Mouse (Mus musculus): ENCODE measurements at regions not wholly inside any gene's neighbourhood (a gene's known extent, or its start where the extent isn't known, plus 50 kb on each side); places are given as distances from the start of the nearest gene placed in this dataset.

DNA sequence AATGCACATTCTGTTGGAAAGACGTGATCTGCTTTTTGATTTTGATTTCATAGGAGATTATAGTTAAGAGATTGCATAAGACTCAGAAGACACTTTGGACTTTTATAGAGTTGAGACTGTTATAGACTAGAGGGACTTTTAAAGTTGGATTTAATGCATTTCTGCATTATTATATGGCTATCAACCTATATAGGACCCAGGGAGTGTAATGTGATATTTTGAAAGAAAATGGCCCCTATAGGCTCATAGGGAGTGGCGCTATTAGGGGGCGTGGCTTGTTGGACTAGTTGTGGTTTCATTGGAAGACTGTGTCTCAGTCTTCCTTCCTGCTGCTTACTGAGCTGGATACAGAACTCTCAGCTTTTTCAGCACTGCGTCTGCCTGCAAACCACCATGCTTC is 186.9 kb upstream of the Igfbp7 start:
- DNase-seq (ENCODE audit: low spot score), result no peak

DNA sequence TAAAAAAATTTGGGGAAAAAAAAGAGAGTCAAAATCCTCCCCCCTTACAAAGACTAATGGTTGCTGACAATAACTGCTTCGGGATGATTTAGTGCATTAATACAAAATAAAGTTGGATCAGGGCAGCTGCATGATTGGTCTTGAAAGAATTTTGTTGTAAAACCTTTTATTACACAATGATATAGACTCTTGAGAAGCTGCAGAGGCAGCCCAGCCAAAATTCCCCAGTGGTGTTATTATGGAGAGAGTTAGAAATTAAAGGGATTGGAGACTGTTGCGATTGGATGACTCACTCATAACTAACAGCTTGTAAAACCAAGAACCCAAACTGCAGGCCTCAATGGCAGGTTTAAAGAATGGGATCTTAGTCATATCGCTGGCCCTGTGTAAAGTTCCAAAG is 181.4 kb upstream of the Igfbp7 start:
- no peak for DNase-seq (ENCODE audit: low spot score)

- DNase-seq (ENCODE audit: low spot score), result no peak
These were observed 173.9 kb upstream of the Igfbp7 start for GRCm38 (mm10) chr5:77581702-77582101.

DNA sequence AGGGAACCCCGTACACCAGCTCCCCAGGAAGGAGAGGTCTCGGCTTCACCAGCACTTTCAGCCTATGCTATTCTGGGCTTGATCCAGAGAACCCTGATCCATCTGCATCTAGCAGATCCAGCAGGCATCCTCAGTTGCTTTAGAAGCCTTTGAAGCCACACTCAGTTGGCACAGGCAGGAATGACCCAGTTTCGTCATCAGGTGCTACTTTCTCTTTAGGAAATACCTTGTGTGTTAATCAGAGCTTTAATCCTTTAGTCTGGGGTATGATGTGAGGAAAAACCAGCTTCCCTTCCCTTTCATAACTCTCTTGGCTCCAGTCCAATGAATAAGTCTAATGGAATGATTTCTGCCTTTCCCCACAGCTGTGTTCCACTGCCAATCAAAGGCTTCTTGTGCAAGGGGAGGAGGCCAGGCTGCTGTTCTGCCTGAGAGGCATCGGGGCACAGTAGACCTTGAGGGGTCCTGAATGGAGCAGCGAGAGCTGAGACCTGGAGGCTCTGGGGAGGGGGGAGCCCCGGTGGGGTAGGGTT is 173.3 kb upstream of the Igfbp7 start:
- no peak for DNase-seq (ENCODE audit: low spot score)

GRCm38 (mm10) chr5:77579826-77580745 is 172.2 kb upstream of the Igfbp7 start:
- no peak for DNase-seq (ENCODE audit: low spot score)

- no peak for DNase-seq (ENCODE audit: low spot score)
These were observed 169.0 kb upstream of the Igfbp7 start for GRCm38 (mm10) chr5:77576881-77577280.

DNA sequence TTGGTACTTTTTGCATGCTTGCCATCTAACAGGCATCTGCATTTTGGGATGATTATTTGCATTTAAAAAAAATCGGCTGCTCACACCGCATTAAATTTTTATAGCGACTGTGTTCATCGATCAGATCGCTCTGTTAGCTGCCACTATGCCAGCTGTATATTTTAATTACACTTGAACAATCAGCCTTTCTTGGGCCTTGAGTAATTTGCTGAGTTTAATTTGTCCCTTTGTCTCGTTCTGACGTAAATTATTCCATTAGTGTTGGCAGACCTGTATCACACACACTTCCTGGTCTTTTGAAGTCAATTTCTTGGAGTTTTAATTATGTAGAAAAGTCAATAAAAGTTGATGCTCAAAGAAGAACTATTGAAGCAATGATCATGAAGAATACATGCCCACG is 167.9 kb upstream of the Igfbp7 start:
- DNase-seq (ENCODE audit: low spot score), result no peak

DNA sequence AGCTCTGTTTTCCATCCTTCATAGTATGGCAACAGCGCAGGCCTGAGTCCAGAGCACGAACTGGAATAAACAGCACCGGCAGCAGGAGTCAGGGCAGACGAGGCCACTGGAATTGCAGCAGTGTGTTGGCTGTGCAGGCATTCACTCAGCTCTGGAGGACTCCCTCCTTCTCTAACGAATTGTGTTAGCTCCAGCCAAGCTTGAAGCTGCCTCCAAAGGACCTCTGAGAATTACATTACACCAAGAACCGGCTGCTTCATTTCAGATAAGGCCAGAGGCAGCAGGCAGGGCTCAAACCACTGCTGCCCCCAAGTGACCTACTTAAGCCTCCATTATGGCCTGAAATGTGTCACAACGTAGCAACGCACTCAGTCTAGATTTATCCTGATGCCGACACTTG is 162.5 kb upstream of the Igfbp7 start:
- DNase-seq (ENCODE audit: low spot score), result no peak

DNA sequence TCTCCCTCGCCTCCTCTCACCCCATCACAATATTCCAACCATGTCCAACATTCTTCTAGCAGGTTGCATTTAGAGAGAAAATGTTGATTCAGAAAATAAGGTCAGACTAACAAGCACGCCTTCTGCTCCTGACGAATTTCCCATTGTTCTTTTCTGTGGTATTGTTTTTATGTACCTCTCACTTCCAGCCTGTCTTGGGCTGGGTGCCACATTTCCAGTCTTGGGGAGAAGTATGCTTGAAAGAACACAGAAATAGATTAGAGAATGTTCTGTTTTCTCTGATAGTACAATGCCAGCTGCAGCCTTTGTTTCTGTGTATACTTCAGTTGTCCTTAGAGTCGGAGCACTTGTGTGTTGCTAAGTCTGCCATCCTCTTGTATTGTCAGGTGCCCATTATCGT is 160.3 kb upstream of the Igfbp7 start:
- no peak for DNase-seq (ENCODE audit: low spot score)

DNA sequence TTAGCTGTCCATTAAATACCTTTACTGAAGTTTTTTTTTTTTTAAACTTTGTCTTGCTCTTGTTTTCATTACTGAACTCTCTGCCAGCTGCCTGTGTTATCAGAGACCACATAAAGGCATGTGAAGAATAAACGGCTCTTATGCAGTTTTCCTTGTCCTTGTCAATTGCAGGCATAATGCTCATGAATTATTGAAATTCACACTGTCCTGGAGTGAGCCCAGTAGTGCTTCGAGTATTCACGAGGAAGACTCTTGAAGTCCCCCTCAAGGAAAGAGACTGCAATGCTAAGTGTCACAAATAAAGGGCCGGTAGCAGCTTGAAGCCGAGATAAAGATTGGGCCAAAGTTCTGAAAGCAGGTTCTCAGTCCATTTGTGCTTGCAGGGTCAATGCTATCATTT is 144.7 kb upstream of the Igfbp7 start:
- DNase-seq (ENCODE audit: low spot score), result no peak

GRCm38 (mm10) chr5:77552081-77552480 is 144.2 kb upstream of the Igfbp7 start:
- no peak for DNase-seq (ENCODE audit: low spot score)

DNA sequence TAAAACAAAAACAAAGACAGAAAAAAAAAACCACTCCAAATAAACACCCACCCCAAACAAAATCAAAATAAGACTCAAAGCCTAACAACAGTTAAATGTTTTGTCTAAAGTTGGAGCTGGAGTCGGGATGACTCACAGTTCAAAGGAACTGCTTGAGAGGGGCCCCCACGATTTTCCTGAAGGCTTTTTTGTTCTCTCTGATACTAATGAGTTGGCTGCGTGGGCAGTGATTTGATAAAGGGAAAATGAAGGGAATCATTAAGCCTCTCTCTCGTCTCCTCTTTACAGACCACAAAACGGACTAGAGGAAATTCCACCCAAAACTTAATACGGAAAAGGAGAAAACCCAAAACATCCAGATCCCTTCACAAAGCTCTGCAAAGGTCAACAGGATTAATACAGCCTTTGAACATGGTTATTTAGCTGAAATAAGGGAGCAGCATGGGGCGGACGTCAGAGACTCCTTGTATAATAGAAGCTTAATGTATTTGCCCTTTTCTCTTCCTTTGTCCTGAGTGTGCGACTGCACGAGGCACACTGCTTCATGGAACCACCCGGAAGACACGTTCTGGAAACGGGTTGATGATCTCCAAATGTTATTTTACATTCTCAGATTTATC is 138.3 kb upstream of the Igfbp7 start:
- no peak for DNase-seq (ENCODE audit: low spot score)

- DNase-seq (ENCODE audit: low spot score), result no peak
These were observed 124.6 kb upstream of the Igfbp7 start for GRCm38 (mm10) chr5:77532261-77533015.

GRCm38 (mm10) chr5:77530376-77530775 is 122.5 kb upstream of the Igfbp7 start:
- DNase-seq (ENCODE audit: low spot score), result no peak

GRCm38 (mm10) chr5:77517252-77517651 is 109.4 kb upstream of the Igfbp7 start:
- no peak for DNase-seq (ENCODE audit: low spot score)

DNA sequence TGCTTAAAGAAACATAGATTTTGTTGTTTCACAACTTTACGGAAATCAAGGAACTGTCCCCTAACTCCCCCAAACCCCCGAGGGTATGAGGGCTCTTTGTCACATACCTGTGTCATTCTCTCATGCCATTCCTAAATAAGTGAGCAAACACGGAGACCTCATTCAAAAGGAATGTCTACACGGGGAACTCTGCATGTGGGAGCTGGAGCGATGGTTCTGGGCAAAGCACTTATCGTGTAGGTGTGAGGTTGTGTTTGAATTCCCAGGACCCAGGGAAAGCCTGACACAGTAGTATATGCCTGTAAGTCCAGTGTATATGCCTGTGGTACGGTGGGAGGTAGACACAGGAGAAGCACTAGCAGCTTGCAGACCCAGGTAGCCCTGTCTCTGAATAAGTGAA is 107.6 kb upstream of the Igfbp7 start:
- no peak for DNase-seq (ENCODE audit: low spot score)

GRCm38 (mm10) chr5:77502684-77503083 is 94.8 kb upstream of the Igfbp7 start:
- DNase-seq (ENCODE audit: low spot score), result no peak

GRCm38 (mm10) chr5:77499949-77500460 is 92.2 kb upstream of the Igfbp7 start:
- no peak for DNase-seq (ENCODE audit: low spot score)

DNA sequence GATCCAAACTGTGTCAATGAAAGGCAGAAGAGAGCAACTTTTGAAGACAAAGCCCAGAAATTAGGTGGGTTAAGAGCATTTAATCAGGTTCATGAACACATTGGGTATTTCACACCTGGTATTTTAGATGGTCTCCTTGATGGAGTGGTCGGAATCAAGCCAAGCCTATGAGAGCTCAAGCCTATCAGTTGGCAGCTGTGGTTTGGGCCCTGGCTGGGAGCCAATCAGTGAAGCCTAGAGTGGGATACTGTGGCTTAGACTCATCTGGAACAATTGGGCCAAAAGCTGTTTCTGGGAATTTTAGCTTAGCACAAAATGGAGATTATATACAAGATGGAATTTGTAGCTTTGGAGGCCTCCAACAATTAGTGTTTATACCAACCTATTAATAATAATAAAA is 86.8 kb upstream of the Igfbp7 start:
- DNase-seq (ENCODE audit: low spot score), result no peak

GRCm38 (mm10) chr5:77488969-77489368 is 81.1 kb upstream of the Igfbp7 start:
- DNase-seq (ENCODE audit: low spot score), result no peak

- DNase-seq (ENCODE audit: low spot score), result no peak
These were observed 80.3 kb upstream of the Igfbp7 start for GRCm38 (mm10) chr5:77487837-77488827.
